Mouse (Mus musculus) heart, adult 2 months (tissue): ENCODE measurements around the gene Shroom3. TPM values are rescaled to one million over a fixed set of nuclear protein-coding genes. Genes with fewer than 3 reads are reported as not detected.
"Not testable (repeated sequence)": the region's sequence is repeated elsewhere in the genome, so short reads cannot be mapped to it uniquely, and the experiment has no call there.

Source experiments
- DNase-seq, 2 experiments: peaks; one replicate each; pipeline ENCODE4 v3.0.0; 2021
- H3K27ac ChIP-seq: fragments of 200-600 bp; 2 replicates; pipeline ENCODE4 v1.8.1; 2022
- H3K27me3 ChIP-seq: fragments of 200-500 bp; 2 replicates; pipeline ENCODE4 v1.6.1; 2012; ENCODE audit warnings: mild to moderate bottlenecking, low read length, inconsistent platforms, mixed read lengths; ENCODE audit not compliant: control insufficient read depth, insufficient read depth
- H3K36me3 ChIP-seq: fragments of 200-500 bp; 2 replicates; pipeline ENCODE4 v1.6.1; 2012; ENCODE audit warnings: low read length, inconsistent platforms; ENCODE audit not compliant: control insufficient read depth, insufficient read depth
- H3K4me1 ChIP-seq: fragments of 200-500 bp; 2 replicates; pipeline ENCODE4 v1.6.1; 2011; ENCODE audit warnings: low read length; ENCODE audit not compliant: control insufficient read depth, insufficient read depth
- H3K4me3 ChIP-seq: fragments of 200-600 bp; 2 replicates; pipeline ENCODE4 v1.8.1; 2022
- H3K79me2 ChIP-seq: fragments of 200-500 bp; replicated peaks from 2 replicates; pipeline ENCODE4 v1.6.1; 2012; ENCODE audit warnings: mild to moderate bottlenecking, inconsistent platforms, low read length, moderate library complexity, mixed read lengths; ENCODE audit not compliant: control insufficient read depth, insufficient read depth
- H3K9ac ChIP-seq: fragments of 200-500 bp; 2 replicates; pipeline ENCODE4 v1.6.1; 2012; ENCODE audit warnings: low read depth, mild to moderate bottlenecking, control low read depth, inconsistent platforms, low read length, mixed read lengths
- CTCF ChIP-seq: fragments of 200-600 bp; IDR thresholded peaks from 2 replicates; pipeline ENCODE4 v1.8.1; 2022; ENCODE audit warnings: antibody characterized with exemption, mild to moderate bottlenecking, moderate library complexity
- EP300 ChIP-seq: fragments of 200-500 bp; IDR thresholded peaks from 2 replicates; pipeline ENCODE4 v1.6.1; 2011; ENCODE audit warnings: low read depth, low read length, control low read depth; ENCODE audit not compliant: insufficient read depth
- POLR2A ChIP-seq: fragments of 200-500 bp; IDR thresholded peaks from 2 replicates; pipeline ENCODE4 v1.6.1; 2011; ENCODE audit warnings: mild to moderate bottlenecking, low read depth, low read length, control low read depth; ENCODE audit not compliant: insufficient read depth
- WGBS: fragments of 180-500 bp; shearing (Covaris S2); methylation state at CpG from one replicate; pipeline ENCODE4 v1.1.7; 2018; 5-methylcytosine and 5-hydroxymethylcytosine counted together
- intact Hi-C: fragments of 180-260 bp; cut with DNase I; formaldehyde crosslinking; loops from one replicate; pipeline ENCODE4 v1.15.1; 2025
- polyA plus RNA-seq: library from polyadenylated mRNA; depleted of rRNA; stranded (reverse); fragments of >200 nt; gene quantifications from 2 replicates; pipeline ENCODE4 v1.2.3, GENCODE M21; 2012
- total RNA-seq, 2 experiments: library from RNA; stranded (reverse); gene quantifications; 2 replicates each; pipeline ENCODE4 v1.2.3; 2021

Gene Shroom3
- total and polyA plus RNA-seq, 3 experiments, result 32.8 to 38.5 (median 32.8) TPM

DNA sequence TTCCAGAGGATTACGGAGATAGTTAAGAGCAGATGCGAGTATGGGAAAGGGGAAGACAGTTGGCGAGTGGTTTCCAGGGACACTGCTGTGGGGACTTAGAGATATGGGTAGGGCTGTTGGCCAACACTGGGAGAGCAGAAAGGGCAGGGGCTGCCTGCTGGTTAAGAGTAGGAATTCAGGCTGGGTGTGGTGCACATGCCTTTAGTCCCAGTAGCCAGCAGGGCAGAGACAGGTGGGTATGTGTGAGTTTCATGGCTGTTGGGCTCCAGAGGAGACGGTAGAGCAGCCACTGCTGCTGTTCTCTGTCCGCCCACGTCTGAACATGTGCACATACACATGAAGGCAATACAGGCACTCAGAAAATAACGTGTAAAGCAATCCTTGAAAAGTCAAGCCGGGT, 237.7 kb downstream of the Shroom3 start:
- H3K9ac ChIP-seq, result no peak overlapping the region
- H3K36me3 ChIP-seq, result no peaks in the 10 kb centered on the region
- peaks cover 2% of the 10 kb centered on the region for H3K4me1 ChIP-seq
- H3K27me3 ChIP-seq, result no peaks in the 10 kb centered on the region
- H3K27ac ChIP-seq, result no peak overlapping the region
- no peak for TF ChIP-seq EP300
- no peak for TF ChIP-seq CTCF
- no peak for TF ChIP-seq POLR2A
- DNase-seq, result no peak
- no peaks in the 10 kb centered on the region for H3K79me2 ChIP-seq
- no peak overlapping the region for H3K4me3 ChIP-seq
- intact Hi-C loops, result no loop called here
- WGBS, result 72% methylated on average over 8 of the region's 8 CpGs

GRCm38 (mm10) chr5:92921728-92922127, 238.5 kb downstream of the Shroom3 start:
- no peaks in the 10 kb centered on the region for H3K36me3 ChIP-seq
- no peaks in the 10 kb centered on the region for H3K27me3 ChIP-seq
- DNase-seq, result no peak
- no peak overlapping the region for H3K9ac ChIP-seq
- no peaks in the 10 kb centered on the region for H3K79me2 ChIP-seq
- 88% methylated on average over 8 of the region's 8 CpGs for WGBS
- no peak overlapping the region for H3K4me3 ChIP-seq
- H3K4me1 ChIP-seq, result peaks cover 2% of the 10 kb centered on the region
- no peak overlapping the region for H3K27ac ChIP-seq
- peak; percentile 67 for TF ChIP-seq CTCF
- TF ChIP-seq POLR2A, result no peak
- TF ChIP-seq EP300, result no peak
- intact Hi-C loops, result loop anchor here (2.0 kb wide), 1 partner anchor 13 kb away; no protein-coding TSS in a partner anchor

GRCm38 (mm10) chr5:92922981-92923380, 239.7 kb downstream of the Shroom3 start:
- H3K9ac ChIP-seq, DNase-seq, H3K79me2 ChIP-seq, H3K4me1 ChIP-seq, H3K4me3 ChIP-seq, H3K27ac ChIP-seq, H3K36me3 ChIP-seq, H3K27me3 ChIP-seq: not testable (repeated sequence)
- intact Hi-C loops, result loop anchor here (2.0 kb wide), 1 partner anchor 14 kb away; no protein-coding TSS in a partner anchor
- 87% methylated on average over 5 of the region's 5 CpGs for WGBS

DNA sequence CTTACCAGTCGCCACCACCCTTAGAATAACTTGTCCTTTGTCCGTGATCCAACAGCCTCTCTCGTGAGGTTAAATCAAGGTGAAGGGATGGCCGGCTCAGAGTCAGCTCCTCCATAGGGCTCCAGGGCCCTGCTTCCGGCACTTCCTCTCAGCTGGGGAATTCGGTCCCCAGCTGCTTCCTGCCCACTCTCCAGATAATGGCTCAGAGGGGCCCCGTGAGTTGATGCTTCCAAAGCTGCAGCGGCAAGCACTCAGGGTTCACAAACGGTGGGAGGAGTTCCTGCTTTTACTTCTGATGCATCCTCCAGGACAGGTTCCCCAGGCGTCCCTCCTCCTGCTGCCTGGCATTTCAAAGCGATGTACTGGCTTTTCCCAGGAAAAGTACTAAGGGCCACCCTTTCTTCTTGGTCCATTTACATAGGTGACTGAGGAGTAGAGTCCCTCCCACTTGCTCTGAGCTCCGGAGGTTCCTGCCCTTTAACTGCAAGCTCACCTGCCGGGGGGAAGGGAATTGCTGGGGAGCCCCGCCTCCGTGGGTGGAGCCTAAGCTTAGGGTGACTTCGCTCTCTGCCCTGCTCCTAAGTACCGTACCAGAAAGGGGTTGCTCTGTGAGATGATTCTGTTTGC, 241.7 kb downstream of the Shroom3 start:
- DNase-seq, result peak; percentile 61 to 65
- intact Hi-C loops, result no loop called here
- TF ChIP-seq POLR2A (peak; percentile 37; the same call in 1 of the 2 replicates), EP300 (no peak), CTCF (no peak)
- no peak overlapping the region for H3K9ac ChIP-seq
- H3K36me3 ChIP-seq, result peaks cover 2% of the 10 kb centered on the region; the same call in 1 of the 2 replicates
- peaks cover 5% of the 10 kb centered on the region for H3K4me1 ChIP-seq
- peak overlapping the region; percentile 22; the same call in 1 of the 2 replicates for H3K4me3 ChIP-seq
- H3K27ac ChIP-seq, result peak overlapping the region; percentile 47
- H3K79me2 ChIP-seq, result no peaks in the 10 kb centered on the region
- 11% methylated on average over 17 of the region's 17 CpGs for WGBS
- no peaks in the 10 kb centered on the region for H3K27me3 ChIP-seq

- Histone ChIP-seq H3K9ac (peak overlapping the region; percentile 55), H3K4me3 (no peak overlapping the region), H3K36me3 (peaks cover 2% of the 10 kb centered on the region; the same call in 1 of the 2 replicates), H3K27me3 (no peaks in the 10 kb centered on the region), H3K27ac (peak overlapping the region; percentile 83), H3K79me2 (0 out of 2 replicates have a peak, but pooled peaks cover 1% of the 10 kb centered on the region), H3K4me1 (peaks cover 16% of the 10 kb centered on the region)
- intact Hi-C loops, result no loop called here
- WGBS, result 59% methylated on average over 10 of the region's 10 CpGs
- TF ChIP-seq POLR2A, result no peak
- no peak for TF ChIP-seq EP300
- no peak for TF ChIP-seq CTCF
- DNase-seq, result no peak
Measured at GRCm38 (mm10) chr5:92927667-92928066, 244.4 kb downstream of the Shroom3 start.

- H3K36me3 ChIP-seq, result peaks cover 2% of the 10 kb centered on the region; the same call in 1 of the 2 replicates
- peak overlapping the region; percentile 48; the same call in 1 of the 2 replicates for H3K27ac ChIP-seq
- no peak overlapping the region for H3K4me3 ChIP-seq
- 0 out of 2 replicates have a peak, but pooled peaks cover 1% of the 10 kb centered on the region for H3K79me2 ChIP-seq
- DNase-seq, result no peak
- 58% methylated on average over 6 of the region's 6 CpGs for WGBS
- no peaks in the 10 kb centered on the region for H3K27me3 ChIP-seq
- peaks cover 18% of the 10 kb centered on the region for H3K4me1 ChIP-seq
- intact Hi-C loops, result loop anchor here (5.0 kb wide), 1 partner anchor 38 kb away; no protein-coding TSS in a partner anchor
- H3K9ac ChIP-seq, result no peak overlapping the region
- TF ChIP-seq CTCF (no peak), POLR2A (no peak), EP300 (no peak)
Measured at GRCm38 (mm10) chr5:92930557-92930956, 247.3 kb downstream of the Shroom3 start.
